Mouse (Mus musculus) liver, adult 2 months (tissue): ENCODE data around the gene Btbd7.

Experiments
- CTCF ChIP-seq: fragments of 200-500 bp; IDR thresholded peaks from 2 replicates; pipeline ENCODE4 v1.5.1; 2011; ENCODE audit warnings: low read depth, low read length, control low read depth
- POLR2A ChIP-seq: fragments of 200-500 bp; IDR thresholded peaks from 2 replicates; pipeline ENCODE4 v1.6.1; 2011; ENCODE audit warnings: low read length, control low read depth; ENCODE audit not compliant: insufficient read depth; ENCODE audit errors: extremely low read depth

DNA sequence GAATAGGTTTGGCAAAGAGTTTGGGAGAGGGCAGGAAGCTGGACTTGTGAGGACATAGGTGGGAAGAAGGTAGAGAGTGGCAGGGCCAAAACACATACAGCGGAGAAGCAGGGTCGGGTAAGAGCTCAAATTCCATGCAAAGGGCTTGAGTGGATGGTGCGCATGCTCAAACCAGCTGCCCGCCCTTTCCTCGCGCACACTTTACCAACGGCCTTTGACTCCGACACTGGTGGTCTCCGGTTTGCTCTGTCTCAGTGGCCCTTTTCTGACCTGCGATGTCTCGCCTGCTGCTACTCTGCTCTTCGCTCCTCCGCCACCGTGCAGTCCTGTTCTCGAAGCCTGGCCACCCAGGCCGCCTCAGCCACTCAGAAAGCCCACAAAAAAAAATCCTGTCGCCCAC lies 20.8 kb upstream of the Btbd7 start, which contains the start of gene Cox8c:
- no peak for TF ChIP-seq CTCF
- TF ChIP-seq POLR2A = no peak
